ENCODE assay signal across 7 mouse cellular contexts in the genomic region with DNA sequence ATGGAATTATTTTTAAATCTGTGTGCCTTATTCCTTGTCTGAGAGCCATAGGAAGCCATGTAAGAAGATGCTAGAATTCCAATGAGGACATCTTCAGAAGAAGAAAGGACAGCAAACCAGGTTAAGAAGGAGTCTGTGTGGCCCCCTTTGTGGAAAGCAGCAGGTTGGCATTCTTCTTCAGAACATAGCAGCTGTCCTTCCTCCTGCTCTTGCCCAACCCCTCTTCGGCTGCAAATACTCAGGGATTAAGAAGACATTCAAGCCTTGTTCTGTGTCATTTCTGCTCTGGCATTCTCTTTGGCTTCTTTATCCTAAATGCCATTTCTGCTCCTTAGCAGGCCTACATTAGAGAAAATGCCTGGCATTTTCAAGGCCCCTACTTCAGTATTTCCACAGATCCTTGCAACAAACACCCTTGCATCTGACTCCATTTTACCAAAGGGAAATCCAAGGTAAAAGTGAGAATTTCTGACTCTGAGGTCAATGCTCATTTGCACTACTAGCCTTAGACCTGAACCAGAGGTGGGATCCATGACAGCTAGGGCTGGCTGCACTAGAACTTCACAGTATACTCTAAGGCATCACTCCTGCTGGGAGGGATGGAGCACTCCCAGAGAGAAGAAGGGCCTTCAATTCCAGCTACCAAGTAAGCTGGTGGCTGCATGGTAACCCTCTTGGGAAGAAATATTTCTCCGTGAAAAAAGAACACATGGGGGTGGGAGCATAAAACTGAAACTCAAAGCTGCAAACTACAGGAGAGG. TPM values are rescaled to one million over a fixed set of nuclear protein-coding genes. Genes with fewer than 3 reads are reported as not detected.
DNase-seq lines count a peak whose midpoint lies in the region; ATAC-seq lines count a peak whose summit lies in the region.

No protein-coding gene starts in this region.

- 26% methylated on average over 2 of the region's 2 CpGs for WGBS in kidney, embryonic 14.5 days
- 39% methylated on average over 2 of the region's 2 CpGs for WGBS in embryonic facial prominence, embryonic 13.5 days
- WGBS in hindbrain, embryonic 12.5 days = 46% methylated on average over 2 of the region's 2 CpGs
- 14% methylated on average over 2 of the region's 2 CpGs for WGBS in midbrain, embryonic 16.5 days

- peaks cover 64% of the 10 kb centered on the region for H3K4me1 ChIP-seq in kidney, embryonic 14.5 days (ENCODE audit: control insufficient read depth, insufficient read depth, low read length)
- H3K4me1 ChIP-seq in embryonic facial prominence, embryonic 13.5 days = peaks cover 61% of the 10 kb centered on the region
- peaks cover 36% of the 10 kb centered on the region for H3K4me1 ChIP-seq in hindbrain, embryonic 12.5 days
- peaks cover 31% of the 10 kb centered on the region for H3K4me1 ChIP-seq in midbrain, embryonic 16.5 days (ENCODE audit: control insufficient read depth, insufficient read depth, low read length)

- peak; percentile 18; the same call in 1 of the 2 replicates for ATAC-seq in kidney, embryonic 14.5 days (ENCODE audit: low FRiP score, low TSS enrichment)
- no peak for ATAC-seq in embryonic facial prominence, embryonic 13.5 days (ENCODE audit: insufficient number of reproducible peaks, insufficient read depth, low FRiP score, low TSS enrichment, low read depth)
- ATAC-seq in hindbrain, embryonic 12.5 days (ENCODE audit: low FRiP score) = no peak
- ATAC-seq in midbrain, embryonic 16.5 days = no peak

- 0 out of 2 replicates have a peak overlapping the region, but pooled peaks have one; percentile 9 for H3K9ac ChIP-seq in kidney, embryonic 14.5 days (ENCODE audit: low read depth, low read length)
- H3K9ac ChIP-seq in embryonic facial prominence, embryonic 13.5 days = no peak overlapping the region
- H3K9ac ChIP-seq in hindbrain, embryonic 12.5 days = no peak overlapping the region
- no peak overlapping the region for H3K9ac ChIP-seq in midbrain, embryonic 16.5 days (ENCODE audit: low read depth, low read length)

- 0 out of 2 replicates have a peak overlapping the region, but pooled peaks have one; percentile 15 for H3K4me2 ChIP-seq in kidney, embryonic 14.5 days (replicated peaks; ENCODE audit: low read depth, low read length)
- peak overlapping the region; percentile 7; the same call in 1 of the 2 replicates for H3K4me2 ChIP-seq in embryonic facial prominence, embryonic 13.5 days
- no peak overlapping the region for H3K4me2 ChIP-seq in hindbrain, embryonic 12.5 days (replicated peaks)
- no peak overlapping the region for H3K4me2 ChIP-seq in midbrain, embryonic 16.5 days (ENCODE audit: low read length)

- H3K9me3 ChIP-seq in kidney, embryonic 14.5 days (ENCODE audit: control insufficient read depth, low read length) = no peaks in the 10 kb centered on the region
- H3K9me3 ChIP-seq in embryonic facial prominence, embryonic 13.5 days = no peaks in the 10 kb centered on the region
- no peaks in the 10 kb centered on the region for H3K9me3 ChIP-seq in hindbrain, embryonic 12.5 days (replicated peaks)
- no peaks in the 10 kb centered on the region for H3K9me3 ChIP-seq in midbrain, embryonic 16.5 days (replicated peaks; ENCODE audit: control insufficient read depth, low read length, poor library complexity, severe bottlenecking)

- DNase-seq in kidney, postnatal 10 days = no peak
- DNase-seq in ovary, adult 18-20 months (ENCODE audit: low spot score) = no peak
- no peak for DNase-seq in adrenal gland, postnatal 4 days (ENCODE audit: low spot score in 2 of 2)

- H3K36me3 ChIP-seq in kidney, embryonic 14.5 days (ENCODE audit: control insufficient read depth, insufficient read depth, low read length) = no peaks in the 10 kb centered on the region
- no peaks in the 10 kb centered on the region for H3K36me3 ChIP-seq in embryonic facial prominence, embryonic 13.5 days
- no peaks in the 10 kb centered on the region for H3K36me3 ChIP-seq in hindbrain, embryonic 12.5 days
- H3K36me3 ChIP-seq in midbrain, embryonic 16.5 days (ENCODE audit: control insufficient read depth, insufficient read depth, low read length) = no peaks in the 10 kb centered on the region

- H3K27ac ChIP-seq in kidney, embryonic 14.5 days (ENCODE audit: low read depth, low read length) = peak overlapping the region; percentile 86; the same call in 1 of the 2 replicates
- peak overlapping the region; percentile 81 for H3K27ac ChIP-seq in embryonic facial prominence, embryonic 13.5 days
- H3K27ac ChIP-seq in hindbrain, embryonic 12.5 days = peak overlapping the region; percentile 36; the same call in 1 of the 2 replicates
- peak overlapping the region; percentile 69 for H3K27ac ChIP-seq in midbrain, embryonic 16.5 days (ENCODE audit: low read length)

- no peak overlapping the region for H3K4me3 ChIP-seq in kidney, embryonic 14.5 days (ENCODE audit: low read length)
- H3K4me3 ChIP-seq in embryonic facial prominence, embryonic 13.5 days = no peak overlapping the region
- H3K4me3 ChIP-seq in hindbrain, embryonic 12.5 days = no peak overlapping the region
- no peak overlapping the region for H3K4me3 ChIP-seq in midbrain, embryonic 16.5 days (ENCODE audit: low read depth, low read length)

- H3K27me3 ChIP-seq in kidney, embryonic 14.5 days (ENCODE audit: control insufficient read depth, insufficient read depth, low read length) = no peaks in the 10 kb centered on the region
- no peaks in the 10 kb centered on the region for H3K27me3 ChIP-seq in embryonic facial prominence, embryonic 13.5 days
- H3K27me3 ChIP-seq in hindbrain, embryonic 12.5 days = no peaks in the 10 kb centered on the region
- no peaks in the 10 kb centered on the region for H3K27me3 ChIP-seq in midbrain, embryonic 16.5 days (ENCODE audit: control insufficient read depth, insufficient read depth, low read depth, low read length)

RNA-seq across cellular contexts. Expression of a gene that starts 29.6 kb away (rescaled TPM):
- 20.6 and 21.1 TPM in 2 replicates for polyA plus RNA-seq in kidney, embryonic 14.5 days (2014; fragmentation: Nextera tagmentation; extraction: Ambion mirVana)
- polyA plus RNA-seq in embryonic facial prominence, embryonic 13.5 days (2015; fragmentation: Nextera tagmentation; extraction: Ambion mirVana) = 16.2 and 17.6 TPM in 2 replicates
- 8.2 and 8.3 TPM in 2 replicates for polyA plus RNA-seq in hindbrain, embryonic 12.5 days (2016; fragmentation: Nextera tagmentation; extraction: Ambion mirVana)
- 7.7 and 9.0 TPM in 2 replicates for polyA plus RNA-seq in midbrain, embryonic 16.5 days (2015; fragmentation: Nextera tagmentation; extraction: Ambion mirVana)
- total RNA-seq in adrenal gland, postnatal 4 days (2021) = 10 to 100 TPM; 44.3 to 44.6 TPM

Comparison
In these comparisons a context has a peak if more than half of its experiments do, and no peak if none do; other contexts are left out.
1. H3K27ac ChIP-seq: peak in every context shown above with its lines; median percentile 86 in kidney, embryonic 14.5 days; 81 in embryonic facial prominence, embryonic 13.5 days; 69 in midbrain, embryonic 16.5 days; 36 in hindbrain, embryonic 12.5 days.
2. H3K4me2 ChIP-seq: peak in kidney, embryonic 14.5 days (single experiment) and embryonic facial prominence, embryonic 13.5 days (single experiment); none in hindbrain, embryonic 12.5 days (single experiment) and midbrain, embryonic 16.5 days (single experiment).